Mouse (Mus musculus): ENCODE data around the gene Trabd2b.

DNA sequence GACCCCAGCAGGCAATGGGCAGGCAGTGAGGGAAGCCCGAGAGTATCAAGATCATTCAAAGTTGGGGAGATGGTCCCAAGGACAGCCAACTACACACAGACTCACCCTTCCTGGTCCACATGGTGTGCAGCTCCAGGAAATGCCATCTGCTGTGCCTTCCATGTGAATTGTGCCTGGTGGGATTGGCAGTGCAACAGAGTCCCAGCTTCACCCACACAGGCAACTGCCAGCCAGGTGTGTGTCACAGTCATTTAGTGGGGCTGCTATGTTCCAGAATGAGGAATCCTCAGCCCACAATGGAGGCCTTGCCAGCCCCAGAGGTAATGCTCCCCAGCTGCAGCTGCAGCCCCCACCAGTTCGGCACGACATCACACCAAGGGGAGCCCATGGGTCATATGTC, 33.8 kb upstream of the Trabd2b start:
- TF ChIP-seq CTCF (IDR thresholded peaks at IDR 0.05; ENCODE audit: low read depth): no peak
- TF ChIP-seq EP300 (IDR thresholded peaks at IDR 0.05; ENCODE audit: low read depth): no peak

Measured in heart, postnatal 0 days (tissue).